ENCODE assay signal across 8 mouse cellular contexts in genomic region chr2:30392114-30392576, GRCm38 (mm10). TPM values are rescaled to one million over a fixed set of nuclear protein-coding genes. Genes with fewer than 3 reads are reported as not detected.
A peak's percentile ranks its signal among the peaks of the same experiment; 100 is the strongest.
DNase-seq lines count a peak whose midpoint lies in the region; ATAC-seq lines count a peak whose summit lies in the region.

Gene Dolpp1 (plus strand): TSS chr2:30392254.

- peak within 1 kb of the TSS; percentile 92 for H3K4me2 ChIP-seq in heart, embryonic 14.5 days (ENCODE audit: low read length)
- H3K4me2 ChIP-seq in liver, embryonic 13.5 days, result peak within 1 kb of the TSS; percentile 79
- peak within 1 kb of the TSS; percentile 86 for H3K4me2 ChIP-seq in stomach, embryonic 16.5 days (ENCODE audit: low read depth, low read length)

- peak within 1 kb of the TSS; percentile 48 for H3K27ac ChIP-seq in brown adipose tissue, adult 24 weeks (replicated peaks; ENCODE audit: low read depth, low read length)
- H3K27ac ChIP-seq in heart, embryonic 14.5 days (replicated peaks in 1 of 2; ENCODE audit: control insufficient read depth in 1 of 2, insufficient read depth in 1 of 2, low read depth in 2 of 2, low read length in 2 of 2), result peak within 1 kb of the TSS; percentile 77 to 89
- peak within 1 kb of the TSS; percentile 83 for H3K27ac ChIP-seq in liver, embryonic 13.5 days
- peak within 1 kb of the TSS; percentile 95 for H3K27ac ChIP-seq in stomach, embryonic 16.5 days (ENCODE audit: low read length)

- peak; percentile 96 for ATAC-seq in heart, embryonic 14.5 days (ENCODE audit: insufficient number of reproducible peaks, insufficient read depth, low FRiP score, low read depth)
- ATAC-seq in liver, embryonic 13.5 days (ENCODE audit: low read depth), result peak; percentile 98
- peak; percentile 96 for ATAC-seq in stomach, embryonic 16.5 days (ENCODE audit: insufficient read depth, low FRiP score)

- DNase-seq in CD4-positive, CD25-positive, alpha-beta regulatory T cell, adult 2 months (ENCODE audit: low read depth, low spot score), result peak; percentile 98
- DNase-seq in fibroblast of lung, adult 2 months (ENCODE audit: low read depth), result peak; percentile 98
- DNase-seq in kidney, postnatal 14 days, result peak; percentile 98
- DNase-seq in liver, embryonic 13.5 days, result peak; percentile 98
- DNase-seq in neural tube, embryonic 10.5 days (ENCODE audit: extremely low spot score, low spot score), result peak; percentile 97

- H3K9ac ChIP-seq in heart, embryonic 14.5 days (ENCODE audit: low read length), result peak within 1 kb of the TSS; percentile 83
- peak within 1 kb of the TSS; percentile 78 for H3K9ac ChIP-seq in liver, embryonic 13.5 days
- H3K9ac ChIP-seq in stomach, embryonic 16.5 days (ENCODE audit: low read length), result peak within 1 kb of the TSS; percentile 86

- H3K9me3 ChIP-seq in heart, embryonic 14.5 days (ENCODE audit: control insufficient read depth, low read length), result no peaks in the 10 kb centered on the region
- no peaks in the 10 kb centered on the region for H3K9me3 ChIP-seq in liver, embryonic 13.5 days (replicated peaks)
- H3K9me3 ChIP-seq in stomach, embryonic 16.5 days (replicated peaks; ENCODE audit: control insufficient read depth, low read length), result no peaks in the 10 kb centered on the region

- H3K36me3 ChIP-seq in heart, embryonic 14.5 days (ENCODE audit: control insufficient read depth, insufficient read depth, low read length), result peaks cover 23% of the 10 kb centered on the region
- peaks cover 27% of the 10 kb centered on the region for H3K36me3 ChIP-seq in liver, embryonic 13.5 days
- H3K36me3 ChIP-seq in stomach, embryonic 16.5 days (ENCODE audit: control insufficient read depth, insufficient read depth, low read length), result no peaks in the 10 kb centered on the region

- no peaks in the 10 kb centered on the region for H3K27me3 ChIP-seq in heart, embryonic 14.5 days (ENCODE audit: control insufficient read depth, insufficient read depth, low read length)
- no peaks in the 10 kb centered on the region for H3K27me3 ChIP-seq in liver, embryonic 13.5 days
- H3K27me3 ChIP-seq in stomach, embryonic 16.5 days (ENCODE audit: control insufficient read depth, insufficient read depth, low read length), result no peaks in the 10 kb centered on the region

- under 1% methylated on average over 40 of the region's 40 CpGs for WGBS in heart, embryonic 14.5 days
- under 1% methylated on average over 40 of the region's 40 CpGs for WGBS in liver, embryonic 13.5 days (ENCODE audit: insufficient replicate concordance)
- under 1% methylated on average over 40 of the region's 40 CpGs for WGBS in stomach, embryonic 16.5 days

- no peaks in the 10 kb centered on the region; the same call in 1 of the 2 replicates for H3K4me1 ChIP-seq in brown adipose tissue, adult 24 weeks (ENCODE audit: control insufficient read depth, insufficient read depth, insufficient read length, low read length)
- H3K4me1 ChIP-seq in heart, embryonic 14.5 days (ENCODE audit: control insufficient read depth in 2 of 2, insufficient read depth in 2 of 2, low read length in 2 of 2), result peaks cover 5 to 14% of the 10 kb centered on the region in 2 experiments
- peaks cover 38% of the 10 kb centered on the region for H3K4me1 ChIP-seq in liver, embryonic 13.5 days (replicated peaks)
- H3K4me1 ChIP-seq in stomach, embryonic 16.5 days (ENCODE audit: control insufficient read depth, insufficient read depth, low read length), result peaks cover 8% of the 10 kb centered on the region

- H3K4me3 ChIP-seq in brown adipose tissue, adult 24 weeks (ENCODE audit: insufficient read depth, low read depth, low read length), result peak within 1 kb of the TSS; percentile 79
- H3K4me3 ChIP-seq in heart, embryonic 14.5 days (ENCODE audit: control insufficient read depth in 1 of 2, insufficient read depth in 1 of 2, low read depth in 1 of 2, low read length in 2 of 2), result peak within 1 kb of the TSS; percentile 88 to 91
- peak within 1 kb of the TSS; percentile 69 for H3K4me3 ChIP-seq in liver, embryonic 13.5 days (replicated peaks)
- H3K4me3 ChIP-seq in stomach, embryonic 16.5 days (replicated peaks; ENCODE audit: low read length), result peak within 1 kb of the TSS; percentile 93

RNA-seq across cellular contexts. Expression of gene Dolpp1, which starts in this region (rescaled TPM):
- 10.4 and 13.8 TPM in 2 replicates for polyA plus RNA-seq in brown adipose tissue, adult 24 weeks (2012; ENCODE audit: insufficient read depth, insufficient read length, missing spikeins)
- polyA plus RNA-seq in heart, embryonic 14.5 days (2014; fragmentation: Nextera tagmentation; extraction: Ambion mirVana), result 16.8 and 20.8 TPM in 2 replicates
- 20.3 and 21.3 TPM in 2 replicates for polyA plus RNA-seq in liver, embryonic 13.5 days (2015; fragmentation: Nextera tagmentation; extraction: Ambion mirVana)
- polyA plus RNA-seq in stomach, embryonic 16.5 days (2015; fragmentation: Nextera tagmentation; extraction: Ambion mirVana), result 39.0 and 45.8 TPM in 2 replicates

Comparison
In these comparisons a context has a peak if more than half of its experiments do, and no peak if none do; other contexts are left out.
1. Peak in every context shown above with its lines: DNase-seq, ATAC-seq, H3K4me3 ChIP-seq and H3K27ac ChIP-seq.